Mouse (Mus musculus) neural tube, embryonic 13.5 days (tissue): Measurements from ENCODE around the gene Prpf18. TPM values are rescaled to one million over a fixed set of nuclear protein-coding genes. Genes with fewer than 3 reads are reported as not detected.

Experiments used
- ATAC-seq: fragments of 200-750 bp; cut with Nextera tagmentation; 2 replicates; pipeline ENCODE4 v1.8.0; 2017; ENCODE audit warnings: low read depth, mild to moderate bottlenecking, moderate TSS enrichment, moderate library complexity
- H3K27ac ChIP-seq: fragments of 300-500 bp; sonication (generic); replicated peaks from 2 replicates; pipeline ENCODE4 v1.5.1; 2015; ENCODE audit warnings: moderate library complexity, mild to moderate bottlenecking, inconsistent platforms
- H3K27me3 ChIP-seq: fragments of 300-500 bp; sonication (generic); 2 replicates; pipeline ENCODE4 v1.6.1; 2015; ENCODE audit warnings: mild to moderate bottlenecking, inconsistent platforms
- H3K36me3 ChIP-seq: fragments of 300-500 bp; sonication (generic); 2 replicates; pipeline ENCODE4 v1.6.1; 2015; ENCODE audit warnings: mild to moderate bottlenecking, inconsistent platforms
- H3K4me1 ChIP-seq: fragments of 300-500 bp; sonication (generic); replicated peaks from 2 replicates; pipeline ENCODE4 v1.6.1; 2015; ENCODE audit warnings: inconsistent platforms
- H3K4me2 ChIP-seq: fragments of 300-500 bp; sonication (generic); 2 replicates; pipeline ENCODE4 v1.6.1; 2015; ENCODE audit warnings: inconsistent platforms, mild to moderate bottlenecking, moderate library complexity
- H3K4me3 ChIP-seq: fragments of 300-500 bp; sonication (generic); 2 replicates; pipeline ENCODE4 v1.5.1; 2015; ENCODE audit warnings: mild to moderate bottlenecking, inconsistent platforms
- H3K9ac ChIP-seq: fragments of 300-500 bp; sonication (generic); 2 replicates; pipeline ENCODE4 v1.6.1; 2015; ENCODE audit warnings: moderate library complexity, mild to moderate bottlenecking, inconsistent platforms
- H3K9me3 ChIP-seq: fragments of 300-500 bp; sonication (generic); 2 replicates; pipeline ENCODE4 v1.6.1; 2016; ENCODE audit warnings: inconsistent platforms
- WGBS: fragments of 180-500 bp; shearing (Covaris S2); methylation state at CpG from one replicate; pipeline ENCODE4 v1.1.7; 2015; 5-methylcytosine and 5-hydroxymethylcytosine counted together
- polyA plus RNA-seq: library from polyadenylated mRNA; unstranded; fragments of >200 nt; fragmentation: Nextera tagmentation; extraction: Ambion mirVana; gene quantifications from 2 replicates; pipeline ENCODE4 v1.2.1, GENCODE M21; 2015

Gene Prpf18
- polyA plus RNA-seq, 1 experiment from 2014 or later = 42.6 TPM

DNA sequence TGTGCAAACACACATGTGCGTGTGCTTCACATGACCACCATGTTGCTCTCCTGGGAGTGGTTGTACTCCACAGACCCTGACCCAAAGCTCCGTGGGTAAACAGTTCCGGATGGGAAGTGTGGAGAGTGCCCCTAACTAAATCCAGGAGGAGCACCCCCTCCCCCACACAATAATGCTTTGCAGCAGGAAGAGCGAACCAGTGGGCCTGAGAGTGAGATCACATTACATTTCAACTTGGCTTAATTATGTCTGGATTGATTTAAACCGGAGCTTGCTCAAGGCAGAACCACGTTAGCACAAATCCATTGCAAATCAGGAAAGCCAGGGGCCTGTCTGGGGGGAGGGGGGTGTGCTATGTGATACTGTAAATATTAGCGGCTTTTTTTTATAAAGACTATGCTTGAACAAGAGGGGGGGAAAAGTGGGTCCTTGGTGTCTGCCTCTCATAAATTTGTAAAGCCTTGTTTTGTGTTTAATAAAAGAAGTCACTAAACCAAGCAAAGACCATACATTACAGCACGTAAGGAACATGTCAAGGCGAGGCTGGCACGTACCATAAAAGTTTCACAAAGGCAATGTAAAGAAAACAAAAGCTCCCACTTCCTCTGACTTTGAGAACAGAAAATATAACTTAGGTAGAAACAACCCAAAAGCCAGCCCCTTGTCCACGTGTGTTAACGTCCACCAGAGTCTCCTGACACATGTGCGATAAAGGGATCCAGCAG is 64.1 kb downstream of the Prpf18 start:
- no peak for ATAC-seq

DNA sequence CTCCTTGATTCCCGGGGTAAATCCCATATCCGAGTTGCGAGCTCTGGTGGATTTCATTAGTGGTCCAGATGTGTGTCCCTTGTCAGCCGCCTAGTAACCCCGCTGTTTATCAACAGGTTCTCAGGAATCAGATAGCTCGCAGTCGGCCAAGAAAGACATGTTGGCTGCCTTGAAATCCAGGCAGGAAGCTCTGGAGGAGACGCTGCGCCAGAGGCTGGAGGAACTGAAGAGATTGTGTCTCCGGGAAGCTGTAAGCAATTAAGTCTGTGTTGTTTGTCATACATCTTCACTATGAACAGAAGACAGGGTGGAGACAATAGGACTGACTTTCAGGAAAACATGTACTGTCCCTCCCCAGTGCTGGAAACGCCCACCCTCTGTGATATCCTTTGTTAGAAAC is 65.7 kb downstream of the Prpf18 start:
- 0 out of 2 replicates have a peak overlapping the region, but pooled peaks have one; percentile 28 for H3K27ac ChIP-seq
- no peak for ATAC-seq

More for the DNA sequence above, 64.1 kb downstream of the Prpf18 start:
- H3K4me1 ChIP-seq = peaks cover 23% of the 10 kb centered on the region
- H3K27ac ChIP-seq = peak overlapping the region; percentile 28
- 60% methylated on average over 13 of the region's 13 CpGs for WGBS
- no peaks in the 10 kb centered on the region for H3K9me3 ChIP-seq
- H3K36me3 ChIP-seq = peaks cover 66% of the 10 kb centered on the region
- H3K4me3 ChIP-seq = no peak overlapping the region
- H3K9ac ChIP-seq = no peak overlapping the region
- H3K27me3 ChIP-seq = no peaks in the 10 kb centered on the region
- H3K4me2 ChIP-seq = no peak overlapping the region

DNA sequence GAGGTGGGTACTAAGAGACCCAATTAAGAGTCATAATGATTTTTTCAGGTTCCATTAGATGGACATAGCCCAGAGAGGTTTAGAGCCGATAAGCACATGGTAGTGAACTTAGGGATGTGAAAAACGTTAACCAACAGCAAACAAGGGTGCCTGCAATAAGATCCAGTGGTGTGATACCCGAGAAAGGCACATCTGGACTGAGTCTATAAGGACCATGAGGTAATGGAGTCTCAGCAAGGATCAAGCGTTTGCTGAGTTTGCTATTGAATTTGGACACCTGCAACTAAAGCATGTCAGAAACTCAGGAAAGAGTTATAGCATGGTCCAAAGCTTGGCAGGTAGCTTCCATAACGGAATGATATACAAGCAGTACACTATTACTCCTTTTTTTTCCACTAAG is 67.7 kb downstream of the Prpf18 start:
- ATAC-seq = no peak
- Histone ChIP-seq H3K9ac (no peak overlapping the region), H3K9me3 (no peaks in the 10 kb centered on the region), H3K27ac (no peak overlapping the region), H3K4me2 (no peak overlapping the region), H3K4me3 (no peak overlapping the region), H3K36me3 (peaks cover 51% of the 10 kb centered on the region), H3K4me1 (peaks cover 37% of the 10 kb centered on the region), H3K27me3 (no peaks in the 10 kb centered on the region)
- WGBS = 76% methylated on average over 5 of the region's 5 CpGs

More for the DNA sequence above, 65.7 kb downstream of the Prpf18 start:
- Histone ChIP-seq H3K4me3 (no peak overlapping the region), H3K27me3 (no peaks in the 10 kb centered on the region), H3K9ac (no peak overlapping the region), H3K4me2 (no peak overlapping the region), H3K4me1 (peaks cover 23% of the 10 kb centered on the region), H3K36me3 (peaks cover 56% of the 10 kb centered on the region), H3K9me3 (no peaks in the 10 kb centered on the region)
- 74% methylated on average over 11 of the region's 11 CpGs for WGBS

DNA sequence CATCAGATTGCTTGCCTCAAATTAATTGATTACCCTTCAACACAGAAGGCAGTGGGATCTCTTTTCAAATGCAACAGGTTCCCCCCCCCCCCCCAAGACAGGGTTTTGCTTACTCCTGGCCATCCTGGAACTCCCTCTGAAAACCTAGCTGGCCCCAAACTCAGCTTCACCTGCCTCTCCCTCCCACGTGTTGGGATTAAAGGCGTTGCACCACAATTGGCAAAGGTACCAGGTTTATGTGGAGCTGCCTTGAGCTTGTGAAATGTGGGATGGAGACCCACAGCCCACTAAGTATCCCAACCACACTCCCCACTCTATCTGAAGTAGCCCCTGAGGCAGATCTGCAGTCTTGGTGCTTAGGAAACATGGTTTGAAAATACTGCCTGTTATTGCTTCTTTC is 69.0 kb downstream of the Prpf18 start:
- Histone ChIP-seq H3K4me3 (no peak overlapping the region), H3K27me3 (no peaks in the 10 kb centered on the region), H3K4me1 (peaks cover 42% of the 10 kb centered on the region), H3K27ac (no peak overlapping the region), H3K9me3 (no peaks in the 10 kb centered on the region), H3K36me3 (peaks cover 39% of the 10 kb centered on the region), H3K4me2 (no peak overlapping the region), H3K9ac (no peak overlapping the region)
- WGBS = 84% methylated on average over 2 of the region's 2 CpGs
- ATAC-seq = no peak

DNA sequence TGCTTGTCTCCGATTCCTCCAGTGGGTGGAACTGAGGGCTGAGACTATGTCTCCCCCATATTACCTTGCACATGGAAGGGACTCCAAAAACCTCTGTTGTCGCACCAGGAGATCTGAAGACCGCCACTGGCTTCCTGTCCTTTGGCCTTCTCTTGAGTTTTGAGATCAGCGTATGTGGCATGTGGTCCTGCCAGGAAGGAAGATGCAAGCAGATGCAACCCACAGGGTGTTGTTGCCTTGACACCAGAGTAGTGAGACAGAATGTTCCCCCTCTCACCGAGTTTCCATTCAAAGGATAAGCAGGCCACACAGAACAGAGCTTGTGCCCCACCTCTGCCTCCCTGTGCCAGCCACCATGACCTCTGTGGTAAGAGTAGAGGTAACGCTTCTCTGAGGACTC is 71.2 kb downstream of the Prpf18 start:
- ATAC-seq = no peak
- WGBS = 79% methylated on average over 6 of the region's 6 CpGs
- Histone ChIP-seq H3K4me1 (peaks cover 32% of the 10 kb centered on the region), H3K9ac (no peak overlapping the region), H3K4me3 (no peak overlapping the region), H3K36me3 (peaks cover 30% of the 10 kb centered on the region), H3K27me3 (no peaks in the 10 kb centered on the region), H3K4me2 (no peak overlapping the region), H3K9me3 (no peaks in the 10 kb centered on the region), H3K27ac (0 out of 2 replicates have a peak overlapping the region, but pooled peaks have one; percentile 56)

DNA sequence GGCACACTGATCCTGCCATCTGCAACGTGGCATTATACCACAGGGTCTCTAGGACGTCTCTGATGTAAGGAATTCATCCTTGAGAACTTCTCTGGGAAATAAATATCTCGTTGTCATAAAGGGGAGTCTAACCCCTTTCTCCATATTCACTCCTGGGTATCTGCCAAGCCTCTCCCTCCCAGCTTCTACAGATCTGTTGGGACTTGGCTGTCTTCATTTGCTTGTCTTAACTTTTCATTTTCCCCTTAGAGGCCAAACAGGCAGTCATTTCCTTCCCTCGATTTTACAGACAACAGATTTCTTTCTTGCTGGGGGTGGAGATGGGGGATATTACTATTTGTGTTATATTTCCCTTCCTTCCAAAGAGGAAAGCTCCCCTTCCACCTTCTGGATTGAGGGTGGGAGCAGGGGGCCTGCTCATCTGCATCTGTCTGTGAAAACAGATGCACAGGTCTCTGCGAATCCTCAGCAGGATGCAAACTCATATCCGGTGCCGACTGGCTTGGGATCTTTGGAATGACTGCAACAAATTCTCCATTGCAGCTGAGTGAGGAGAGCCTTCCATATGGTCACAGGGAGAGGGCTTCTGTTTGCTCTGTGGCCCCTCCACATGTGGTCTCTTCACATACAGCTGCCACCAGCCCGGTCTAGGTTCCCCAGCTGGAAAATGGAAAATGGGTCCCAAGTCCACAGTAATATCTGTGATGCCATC is 72.4 kb downstream of the Prpf18 start:
- Histone ChIP-seq H3K36me3 (peaks cover 42% of the 10 kb centered on the region), H3K27me3 (no peaks in the 10 kb centered on the region), H3K4me2 (no peak overlapping the region), H3K4me1 (peaks cover 33% of the 10 kb centered on the region), H3K9me3 (no peaks in the 10 kb centered on the region), H3K4me3 (no peak overlapping the region), H3K27ac (peak overlapping the region; percentile 56; the same call in 1 of the 2 replicates), H3K9ac (no peak overlapping the region)
- 69% methylated on average over 8 of the region's 8 CpGs for WGBS
- peak; percentile 37; the same call in 1 of the 2 replicates for ATAC-seq

DNA sequence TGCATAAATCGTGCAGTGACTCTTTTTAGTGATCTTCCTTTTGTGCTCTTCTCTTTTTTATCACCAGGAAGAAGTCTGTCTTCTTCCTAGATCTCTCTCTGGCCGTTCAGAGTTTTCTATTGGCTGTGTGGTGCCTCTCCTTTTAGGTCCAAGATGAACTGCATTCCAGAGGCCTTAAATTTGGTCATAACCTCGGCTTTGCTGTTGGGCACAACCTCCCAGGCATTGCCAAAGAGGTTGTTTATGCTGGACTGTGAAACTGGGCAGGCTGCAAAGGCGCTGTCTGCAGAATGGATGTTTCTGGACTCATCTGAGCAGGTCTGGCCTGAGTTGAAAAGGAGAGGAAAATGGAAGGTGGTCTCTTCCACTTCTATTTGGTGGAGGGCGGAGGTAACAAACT is 73.6 kb downstream of the Prpf18 start:
- Histone ChIP-seq H3K36me3 (peaks cover 54% of the 10 kb centered on the region), H3K9me3 (no peaks in the 10 kb centered on the region), H3K4me3 (no peak overlapping the region), H3K27me3 (no peaks in the 10 kb centered on the region), H3K9ac (no peak overlapping the region), H3K4me2 (no peak overlapping the region), H3K27ac (no peak overlapping the region; the same call in 1 of the 2 replicates), H3K4me1 (peaks cover 45% of the 10 kb centered on the region)
- 79% methylated on average over 5 of the region's 5 CpGs for WGBS
- ATAC-seq = no peak

DNA sequence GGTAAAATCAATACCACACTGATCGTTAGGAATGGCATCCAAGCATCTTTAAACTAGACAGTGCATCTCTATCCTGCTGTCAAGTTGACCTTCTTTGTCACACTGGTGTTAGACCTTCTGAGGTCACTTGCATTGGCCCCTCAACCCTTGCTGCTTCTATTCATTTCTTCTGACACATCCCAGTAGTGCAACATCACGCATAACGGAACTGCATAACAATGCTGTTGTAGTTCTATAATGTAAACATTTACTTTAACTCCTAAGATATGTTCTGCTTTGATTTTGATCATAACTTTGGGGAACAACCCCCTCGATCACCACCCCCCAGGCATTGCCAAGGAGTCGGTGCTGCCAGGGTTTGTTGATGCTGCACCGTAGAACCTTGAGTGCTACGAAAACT is 75.9 kb downstream of the Prpf18 start:
- no peak for ATAC-seq
- H3K9me3 ChIP-seq = no peaks in the 10 kb centered on the region

DNA sequence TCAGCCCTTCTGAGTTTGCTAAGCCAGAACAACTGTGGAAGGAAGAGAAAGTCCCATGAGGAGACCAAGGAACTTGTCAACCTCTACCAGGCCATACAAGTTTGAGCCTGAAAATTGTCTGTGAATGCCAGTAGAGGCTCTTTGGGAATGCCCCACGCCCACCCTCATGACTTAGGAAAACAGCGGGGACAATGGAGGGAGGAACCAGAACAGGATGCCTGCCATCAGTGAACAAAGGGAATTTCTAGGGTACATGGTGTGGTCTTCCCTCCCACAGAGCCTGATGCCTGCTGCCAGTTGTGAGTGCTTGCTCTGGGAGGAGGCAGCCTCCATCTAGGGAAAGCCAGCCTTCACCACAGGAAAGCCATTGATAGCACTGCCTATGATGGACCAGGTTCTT is 76.8 kb downstream of the Prpf18 start:
- 33% methylated on average over 2 of the region's 2 CpGs for WGBS
- no peaks in the 10 kb centered on the region for H3K9me3 ChIP-seq
- no peaks in the 10 kb centered on the region for H3K27me3 ChIP-seq
- H3K4me3 ChIP-seq = no peak overlapping the region
- no peak overlapping the region for H3K27ac ChIP-seq
- no peak overlapping the region for H3K4me2 ChIP-seq
- H3K4me1 ChIP-seq = peaks cover 43% of the 10 kb centered on the region
- H3K36me3 ChIP-seq = peaks cover 64% of the 10 kb centered on the region
- no peak for ATAC-seq
- no peak overlapping the region for H3K9ac ChIP-seq

More for the DNA sequence above, 75.9 kb downstream of the Prpf18 start:
- Histone ChIP-seq H3K27ac (no peak overlapping the region), H3K9ac (no peak overlapping the region), H3K4me3 (no peak overlapping the region), H3K27me3 (no peaks in the 10 kb centered on the region), H3K36me3 (peaks cover 64% of the 10 kb centered on the region), H3K4me2 (no peak overlapping the region), H3K4me1 (peaks cover 49% of the 10 kb centered on the region)
- 91% methylated on average over 7 of the region's 7 CpGs for WGBS

DNA sequence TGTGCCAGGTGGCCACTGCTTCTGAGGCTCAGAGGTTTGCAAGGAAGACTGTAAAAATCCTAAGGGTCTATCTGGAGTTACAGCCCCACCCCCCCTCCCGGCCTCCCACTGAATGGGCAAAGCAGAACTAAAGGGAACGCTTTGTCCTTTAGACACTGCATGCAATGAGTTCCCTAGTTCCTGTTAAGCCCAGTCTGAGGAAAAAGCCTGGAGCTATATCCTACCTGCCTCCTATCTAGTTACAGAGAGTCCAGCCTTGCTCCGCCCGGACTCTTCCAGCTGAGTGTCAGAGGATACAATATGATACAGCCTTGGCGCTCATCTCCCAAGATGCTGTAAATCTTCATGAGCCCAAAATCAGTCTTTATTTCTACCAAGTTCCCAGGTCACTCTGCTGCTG is 77.7 kb downstream of the Prpf18 start:
- peaks cover 37% of the 10 kb centered on the region for H3K4me1 ChIP-seq
- 0 out of 2 replicates have a peak overlapping the region, but pooled peaks have one; percentile 13 for H3K9ac ChIP-seq
- peaks cover 61% of the 10 kb centered on the region for H3K36me3 ChIP-seq
- no peak for ATAC-seq
- no peak overlapping the region for H3K27ac ChIP-seq
- H3K9me3 ChIP-seq = no peaks in the 10 kb centered on the region
- H3K4me2 ChIP-seq = no peak overlapping the region
- no peak overlapping the region for H3K4me3 ChIP-seq
- WGBS = 46% methylated on average over 5 of the region's 5 CpGs
- no peaks in the 10 kb centered on the region for H3K27me3 ChIP-seq

DNA sequence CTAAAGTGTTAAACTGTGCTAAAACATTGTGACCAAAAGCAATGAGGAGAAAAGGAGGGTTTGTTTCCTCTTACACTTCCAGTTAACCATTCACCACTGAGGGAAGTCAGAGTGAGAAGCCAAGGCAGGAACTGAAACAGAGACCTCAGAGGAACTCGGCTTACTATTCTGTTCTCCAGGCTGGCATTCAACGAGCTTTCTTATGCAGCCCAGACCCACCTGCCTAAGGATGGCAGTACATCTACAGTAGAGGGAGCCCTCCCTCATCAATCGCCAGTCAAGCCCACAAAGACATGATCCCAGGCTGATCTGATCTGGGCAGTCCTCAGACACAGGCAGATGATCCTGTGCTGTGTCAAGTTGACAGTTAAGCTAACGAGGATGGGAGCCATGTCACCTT is 78.5 kb downstream of the Prpf18 start:
- Histone ChIP-seq H3K4me3 (no peak overlapping the region), H3K36me3 (peaks cover 67% of the 10 kb centered on the region), H3K27ac (no peak overlapping the region), H3K9me3 (no peaks in the 10 kb centered on the region), H3K27me3 (no peaks in the 10 kb centered on the region), H3K9ac (no peak overlapping the region), H3K4me1 (peaks cover 36% of the 10 kb centered on the region), H3K4me2 (no peak overlapping the region)
- 57% methylated on average over 4 of the region's 4 CpGs for WGBS
- no peak for ATAC-seq

DNA sequence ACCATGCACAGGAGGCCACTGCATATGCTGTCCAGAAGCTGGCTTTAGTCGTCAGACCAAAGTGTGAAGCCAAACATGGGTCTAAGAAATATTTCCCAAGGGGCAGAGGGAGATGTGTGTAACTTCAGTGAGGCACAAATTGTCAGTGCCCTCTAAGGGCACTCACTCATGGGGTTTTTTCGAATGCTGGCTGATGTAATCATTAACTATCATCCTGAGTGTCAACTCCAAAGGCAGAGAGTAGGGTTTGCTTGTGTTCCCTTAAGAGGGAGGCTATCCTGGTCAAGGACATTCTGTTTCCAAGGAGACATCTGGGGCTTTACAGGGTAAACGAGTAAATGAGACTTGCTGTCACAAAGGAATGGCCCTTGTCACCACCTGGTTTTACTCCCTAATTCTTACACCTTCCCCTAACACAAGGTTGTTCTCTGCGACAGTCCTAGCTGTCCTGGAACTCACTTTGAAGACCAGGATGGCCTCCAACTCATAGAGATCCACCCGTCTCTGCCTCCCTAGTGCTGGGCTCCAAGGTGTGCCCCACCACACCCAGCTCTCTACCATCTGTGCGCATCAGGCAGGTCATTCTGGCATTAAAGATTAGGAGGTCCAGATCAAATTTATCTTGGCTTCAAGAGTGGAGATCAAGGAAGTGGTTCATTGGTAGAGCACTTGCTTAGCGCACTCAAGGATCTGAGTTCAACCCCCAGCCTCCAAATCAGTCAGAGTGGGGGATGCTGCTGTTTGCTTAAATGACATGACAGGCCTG is 79.2 kb downstream of the Prpf18 start:
- Histone ChIP-seq H3K4me2 (no peak overlapping the region), H3K9ac (no peak overlapping the region), H3K4me3 (no peak overlapping the region), H3K36me3 (peaks cover 74% of the 10 kb centered on the region), H3K4me1 (peaks cover 33% of the 10 kb centered on the region), H3K9me3 (no peaks in the 10 kb centered on the region), H3K27me3 (no peaks in the 10 kb centered on the region), H3K27ac (no peak overlapping the region)
- 82% methylated on average over 7 of the region's 7 CpGs for WGBS
- ATAC-seq = no peak
